Mouse (Mus musculus) kidney, embryonic 16.5 days (tissue): ENCODE results near the gene Ebf1. TPM values are rescaled to one million over a fixed set of nuclear protein-coding genes. Genes with fewer than 3 reads are reported as not detected.

Experiments used
- ATAC-seq: fragments of 200-750 bp; cut with Nextera tagmentation; 2 replicates; pipeline ENCODE4 v1.8.0; 2017; ENCODE audit warnings: moderate TSS enrichment; ENCODE audit not compliant: low FRiP score, low TSS enrichment
- H3K27ac ChIP-seq: fragments of 300-500 bp; sonication (generic); 2 replicates; pipeline ENCODE4 v1.5.1; 2014; ENCODE audit warnings: low read length
- H3K27me3 ChIP-seq: fragments of 300-500 bp; sonication (generic); 2 replicates; pipeline ENCODE4 v1.6.1; 2014; ENCODE audit warnings: low read length, control low read depth, mixed read lengths; ENCODE audit not compliant: insufficient read depth
- H3K36me3 ChIP-seq: fragments of 300-500 bp; sonication (generic); 2 replicates; pipeline ENCODE4 v1.6.1; 2014; ENCODE audit warnings: low read length, control low read depth, mixed read lengths; ENCODE audit not compliant: insufficient read depth
- H3K4me1 ChIP-seq: fragments of 300-500 bp; sonication (generic); 2 replicates; pipeline ENCODE4 v1.6.1; 2014; ENCODE audit warnings: low read length, control low read depth, mixed read lengths; ENCODE audit not compliant: insufficient read depth
- H3K4me2 ChIP-seq: fragments of 300-500 bp; sonication (generic); replicated peaks from 2 replicates; pipeline ENCODE4 v1.6.1; 2014; ENCODE audit warnings: low read depth, low read length
- H3K4me3 ChIP-seq: fragments of 300-500 bp; sonication (generic); 2 replicates; pipeline ENCODE4 v1.5.1; 2014; ENCODE audit warnings: mild to moderate bottlenecking, low read length
- H3K9ac ChIP-seq: fragments of 300-500 bp; sonication (generic); replicated peaks from 2 replicates; pipeline ENCODE4 v1.6.1; 2014; ENCODE audit warnings: low read length
- H3K9me3 ChIP-seq: fragments of 300-500 bp; sonication (generic); 2 replicates; pipeline ENCODE4 v1.6.1; 2016; ENCODE audit warnings: low read length, control low read depth
- WGBS: fragments of 180-500 bp; shearing (Covaris S2); extraction: QIAGEN DNeasy Blood & Tissue Kit; methylation state at CpG from one replicate; pipeline ENCODE4 v1.1.7; 2014; 5-methylcytosine and 5-hydroxymethylcytosine counted together
- polyA plus RNA-seq: library from polyadenylated mRNA; unstranded; fragments of >200 nt; fragmentation: Nextera tagmentation; extraction: Ambion mirVana; gene quantifications from 2 replicates; pipeline ENCODE4 v1.2.1, GENCODE M21; 2015

Ebf1 gene
- polyA plus RNA-seq, 1 experiment from 2014 or later = 24.1 TPM

GRCm38 (mm10) chr11:44953863-44954262 lies 336.7 kb downstream of the Ebf1 start:
- H3K27ac ChIP-seq = no peak overlapping the region
- H3K9me3 ChIP-seq = no peaks in the 10 kb centered on the region
- no peaks in the 10 kb centered on the region for H3K27me3 ChIP-seq
- no peak overlapping the region for H3K4me3 ChIP-seq
- H3K36me3 ChIP-seq = no peaks in the 10 kb centered on the region
- 86% methylated on average over 11 of the region's 11 CpGs for WGBS
- H3K9ac ChIP-seq = no peak overlapping the region
- no peak for ATAC-seq
- no peaks in the 10 kb centered on the region for H3K4me1 ChIP-seq
- H3K4me2 ChIP-seq = no peak overlapping the region

- ATAC-seq = no peak
- H3K27me3 ChIP-seq = no peaks in the 10 kb centered on the region
- H3K9ac ChIP-seq = no peak overlapping the region
- no peak overlapping the region for H3K27ac ChIP-seq
- no peak overlapping the region for H3K4me2 ChIP-seq
- H3K4me3 ChIP-seq = no peak overlapping the region
- H3K4me1 ChIP-seq = no peaks in the 10 kb centered on the region
- no peaks in the 10 kb centered on the region for H3K9me3 ChIP-seq
- WGBS = 81% methylated on average over 7 of the region's 7 CpGs
- H3K36me3 ChIP-seq = no peaks in the 10 kb centered on the region
Observed at GRCm38 (mm10) chr11:44954362-44954761, 337.2 kb downstream of the Ebf1 start.

- Histone ChIP-seq H3K4me1 (no peaks in the 10 kb centered on the region), H3K27me3 (no peaks in the 10 kb centered on the region), H3K4me3 (no peak overlapping the region), H3K9me3 (no peaks in the 10 kb centered on the region), H3K36me3 (no peaks in the 10 kb centered on the region), H3K27ac (no peak overlapping the region), H3K4me2 (no peak overlapping the region), H3K9ac (no peak overlapping the region)
- WGBS = 85% methylated on average over 14 of the region's 14 CpGs
- ATAC-seq = no peak
Observed at GRCm38 (mm10) chr11:44962746-44963440, 345.8 kb downstream of the Ebf1 start.

GRCm38 (mm10) chr11:44969011-44969410 lies 351.9 kb downstream of the Ebf1 start:
- ATAC-seq = no peak
- no peak overlapping the region for H3K4me2 ChIP-seq
- H3K4me1 ChIP-seq = no peaks in the 10 kb centered on the region
- 53% methylated on average over 4 of the region's 4 CpGs for WGBS
- no peak overlapping the region for H3K27ac ChIP-seq
- H3K9ac ChIP-seq = no peak overlapping the region
- H3K9me3 ChIP-seq = no peaks in the 10 kb centered on the region
- no peaks in the 10 kb centered on the region for H3K36me3 ChIP-seq
- H3K27me3 ChIP-seq = no peaks in the 10 kb centered on the region
- H3K4me3 ChIP-seq = no peak overlapping the region

- WGBS = 85% methylated on average over 7 of the region's 7 CpGs
- ATAC-seq = no peak
Observed at GRCm38 (mm10) chr11:44974271-44974670, 357.2 kb downstream of the Ebf1 start.

GRCm38 (mm10) chr11:44975151-44975550 lies 358.0 kb downstream of the Ebf1 start:
- no peaks in the 10 kb centered on the region for H3K9me3 ChIP-seq
- H3K4me2 ChIP-seq = no peak overlapping the region
- H3K9ac ChIP-seq = no peak overlapping the region
- no peaks in the 10 kb centered on the region for H3K27me3 ChIP-seq
- H3K4me1 ChIP-seq = 0 out of 2 replicates have a peak, but pooled peaks cover 4% of the 10 kb centered on the region
- no peaks in the 10 kb centered on the region for H3K36me3 ChIP-seq
- ATAC-seq = no peak
- WGBS = 35% methylated on average over 2 of the region's 2 CpGs
- no peak overlapping the region; the same call in 1 of the 2 replicates for H3K27ac ChIP-seq
- H3K4me3 ChIP-seq = no peak overlapping the region

More at GRCm38 (mm10) chr11:44974271-44974670, 357.2 kb downstream of the Ebf1 start:
- Histone ChIP-seq H3K36me3 (no peaks in the 10 kb centered on the region), H3K4me2 (no peak overlapping the region), H3K4me3 (no peak overlapping the region), H3K27ac (no peak overlapping the region), H3K4me1 (0 out of 2 replicates have a peak, but pooled peaks cover 4% of the 10 kb centered on the region), H3K27me3 (no peaks in the 10 kb centered on the region), H3K9me3 (no peaks in the 10 kb centered on the region), H3K9ac (no peak overlapping the region)

- H3K4me3 ChIP-seq = no peak overlapping the region
- no peak overlapping the region for H3K9ac ChIP-seq
- 82% methylated on average over 5 of the region's 5 CpGs for WGBS
- H3K9me3 ChIP-seq = no peaks in the 10 kb centered on the region
- H3K4me1 ChIP-seq = 0 out of 2 replicates have a peak, but pooled peaks cover 4% of the 10 kb centered on the region
- no peak for ATAC-seq
- no peaks in the 10 kb centered on the region for H3K36me3 ChIP-seq
- no peak overlapping the region for H3K4me2 ChIP-seq
- H3K27me3 ChIP-seq = no peaks in the 10 kb centered on the region
- no peak overlapping the region for H3K27ac ChIP-seq
Observed at GRCm38 (mm10) chr11:44976254-44976802, 359.2 kb downstream of the Ebf1 start.

GRCm38 (mm10) chr11:44977921-44978397 lies 360.8 kb downstream of the Ebf1 start:
- H3K27ac ChIP-seq = no peak overlapping the region
- H3K27me3 ChIP-seq = no peaks in the 10 kb centered on the region
- H3K36me3 ChIP-seq = no peaks in the 10 kb centered on the region
- H3K4me3 ChIP-seq = no peak overlapping the region
- WGBS = 89% methylated on average over 4 of the region's 4 CpGs
- no peaks in the 10 kb centered on the region for H3K9me3 ChIP-seq
- 0 out of 2 replicates have a peak, but pooled peaks cover 4% of the 10 kb centered on the region for H3K4me1 ChIP-seq
- no peak overlapping the region for H3K9ac ChIP-seq
- no peak overlapping the region for H3K4me2 ChIP-seq
- no peak for ATAC-seq

GRCm38 (mm10) chr11:44979391-44979790 lies 362.3 kb downstream of the Ebf1 start:
- WGBS = 83% methylated on average over 5 of the region's 5 CpGs
- Histone ChIP-seq H3K4me2 (no peak overlapping the region), H3K4me3 (no peak overlapping the region), H3K4me1 (0 out of 2 replicates have a peak, but pooled peaks cover 4% of the 10 kb centered on the region), H3K27ac (no peak overlapping the region), H3K27me3 (no peaks in the 10 kb centered on the region), H3K9ac (no peak overlapping the region), H3K9me3 (no peaks in the 10 kb centered on the region), H3K36me3 (no peaks in the 10 kb centered on the region)
- no peak for ATAC-seq

GRCm38 (mm10) chr11:44982225-44982624 lies 365.1 kb downstream of the Ebf1 start:
- H3K27ac ChIP-seq = no peak overlapping the region
- H3K4me2 ChIP-seq = no peak overlapping the region
- H3K4me3 ChIP-seq = no peak overlapping the region
- H3K9ac ChIP-seq = no peak overlapping the region
- H3K4me1 ChIP-seq = no peaks in the 10 kb centered on the region
- H3K27me3 ChIP-seq = no peaks in the 10 kb centered on the region
- WGBS = 59% methylated on average over 9 of the region's 9 CpGs
- no peak for ATAC-seq
- H3K9me3 ChIP-seq = no peaks in the 10 kb centered on the region
- no peaks in the 10 kb centered on the region for H3K36me3 ChIP-seq
